Mouse (Mus musculus) heart, embryonic 12.5 days (tissue): ENCODE measurements around the gene Nckap5l. TPM values are rescaled to one million over a fixed set of nuclear protein-coding genes. Genes with fewer than 3 reads are reported as not detected.

ENCODE experiments used
- ATAC-seq: fragments of 200-750 bp; cut with Nextera tagmentation; 2 replicates; pipeline ENCODE4 v1.8.0; 2017; ENCODE audit warnings: moderate TSS enrichment, moderate library complexity; ENCODE audit not compliant: insufficient number of reproducible peaks, low FRiP score
- H3K27ac ChIP-seq: fragments of 300-500 bp; sonication (generic); 2 replicates; pipeline ENCODE4 v1.5.1; 2016; ENCODE audit warnings: mild to moderate bottlenecking, moderate library complexity; ENCODE audit not compliant: poor library complexity, severe bottlenecking
- H3K27me3 ChIP-seq: fragments of 300-500 bp; sonication (generic); replicated peaks from 2 replicates; pipeline ENCODE4 v1.6.1; 2016; ENCODE audit warnings: mild to moderate bottlenecking, moderate library complexity
- H3K36me3 ChIP-seq: fragments of 300-500 bp; sonication (generic); 2 replicates; pipeline ENCODE4 v1.6.1; 2016; ENCODE audit warnings: mild to moderate bottlenecking, moderate library complexity
- H3K4me1 ChIP-seq: fragments of 300-500 bp; sonication (generic); replicated peaks from 2 replicates; pipeline ENCODE4 v1.6.1; 2016; ENCODE audit warnings: mild to moderate bottlenecking
- H3K4me2 ChIP-seq: fragments of 300-500 bp; sonication (generic); 2 replicates; pipeline ENCODE4 v1.6.1; 2016; ENCODE audit warnings: mild to moderate bottlenecking, moderate library complexity
- H3K4me3 ChIP-seq: fragments of 300-500 bp; sonication (generic); 2 replicates; pipeline ENCODE4 v1.5.1; 2016; ENCODE audit warnings: mild to moderate bottlenecking
- H3K9ac ChIP-seq: fragments of 300-500 bp; sonication (generic); 2 replicates; pipeline ENCODE4 v1.6.1; 2016; ENCODE audit warnings: mild to moderate bottlenecking, moderate library complexity
- H3K9me3 ChIP-seq: fragments of 300-500 bp; sonication (generic); replicated peaks from 2 replicates; pipeline ENCODE4 v1.6.1; 2016; ENCODE audit warnings: mild to moderate bottlenecking, moderate library complexity
- WGBS: fragments of 180-500 bp; shearing (Covaris S2); methylation state at CpG from one replicate; pipeline ENCODE4 v1.1.7; 2016; 5-methylcytosine and 5-hydroxymethylcytosine counted together
- polyA plus RNA-seq: library from polyadenylated mRNA; unstranded; fragments of >200 nt; fragmentation: Nextera tagmentation; extraction: Ambion mirVana; gene quantifications from 2 replicates; pipeline ENCODE4 v1.2.1, GENCODE M21; 2016

Gene Nckap5l
- polyA plus RNA-seq, 1 experiment from 2014 or later = 11.4 TPM

DNA sequence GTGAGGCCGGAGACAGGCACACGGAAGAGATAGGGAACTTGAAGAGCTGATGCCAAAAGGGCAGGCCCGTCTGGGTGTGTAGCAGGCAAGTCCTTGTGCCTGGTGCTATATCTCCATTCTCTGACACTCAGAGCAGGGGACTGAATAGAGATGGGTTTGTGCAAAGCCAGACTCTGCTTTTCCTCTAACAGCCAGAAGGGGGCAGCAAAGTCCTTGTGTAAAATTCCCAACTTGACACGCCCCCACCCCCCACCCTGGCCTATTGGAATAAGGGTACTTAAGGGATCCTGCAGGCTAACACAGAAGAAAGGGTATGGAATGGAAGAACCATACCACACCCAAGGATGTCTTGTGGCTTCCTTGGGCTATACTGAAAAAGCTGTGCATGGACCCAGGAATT lies 39.5 kb upstream of the Nckap5l start:
- no peak overlapping the region for H3K4me3 ChIP-seq
- no peaks in the 10 kb centered on the region for H3K36me3 ChIP-seq
- ATAC-seq = peak; percentile 20; the same call in 1 of the 2 replicates
- no peaks in the 10 kb centered on the region for H3K9me3 ChIP-seq
- H3K4me1 ChIP-seq = peaks cover 46% of the 10 kb centered on the region
- H3K27me3 ChIP-seq = peaks cover 69% of the 10 kb centered on the region
- no peak overlapping the region for H3K27ac ChIP-seq
- WGBS = 13% methylated on average over 4 of the region's 4 CpGs
- H3K4me2 ChIP-seq = no peak overlapping the region
- no peak overlapping the region for H3K9ac ChIP-seq

DNA sequence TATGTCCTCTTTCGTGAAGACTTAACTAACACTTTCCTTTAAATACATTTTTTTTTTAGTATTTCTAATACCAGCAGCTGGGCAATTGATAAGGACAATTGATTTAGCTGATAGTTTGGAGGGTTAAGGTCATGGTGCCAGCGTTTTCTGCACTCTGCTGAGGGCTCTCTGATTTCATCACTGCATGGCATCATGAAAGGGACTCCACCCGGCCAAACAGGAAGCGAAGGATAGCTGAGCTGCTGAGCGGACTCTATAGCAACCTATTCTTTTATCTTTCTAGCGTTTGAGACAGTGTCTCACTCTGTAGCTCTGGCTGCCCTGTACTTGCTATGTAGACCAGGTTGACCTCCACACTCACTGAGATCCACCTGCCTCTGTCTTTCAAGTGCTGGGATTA lies 27.2 kb upstream of the Nckap5l start:
- no peaks in the 10 kb centered on the region for H3K9me3 ChIP-seq
- H3K4me2 ChIP-seq = no peak overlapping the region
- H3K9ac ChIP-seq = no peak overlapping the region
- no peak overlapping the region for H3K4me3 ChIP-seq
- WGBS = 53% methylated on average over 6 of the region's 6 CpGs
- H3K27me3 ChIP-seq = peaks cover 13% of the 10 kb centered on the region; the same call in 1 of the 2 replicates
- H3K4me1 ChIP-seq = no peaks in the 10 kb centered on the region
- no peak for ATAC-seq
- H3K27ac ChIP-seq = no peak overlapping the region
- H3K36me3 ChIP-seq = no peaks in the 10 kb centered on the region

DNA sequence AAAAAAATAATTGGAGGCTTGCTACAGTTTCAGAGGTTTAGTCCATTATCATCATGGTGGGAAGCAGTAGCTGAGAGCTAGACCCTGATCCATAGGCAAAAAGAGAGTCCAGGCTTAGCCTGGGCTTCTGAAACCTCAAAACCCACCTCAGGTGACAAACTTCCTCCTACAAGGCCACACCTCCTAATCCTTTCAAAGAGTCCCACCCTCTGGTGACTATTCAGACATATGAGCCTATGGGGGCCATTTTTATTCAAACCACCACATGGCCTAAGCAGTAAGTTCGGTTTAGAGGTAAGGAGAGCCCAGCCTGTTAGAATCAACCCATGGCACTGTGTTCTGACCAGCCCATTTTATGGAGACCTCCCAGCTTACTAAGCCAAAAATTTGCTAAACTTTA lies 18.3 kb upstream of the Nckap5l start:
- WGBS = 67% methylated on average over 1 of the region's 1 CpGs

DNA sequence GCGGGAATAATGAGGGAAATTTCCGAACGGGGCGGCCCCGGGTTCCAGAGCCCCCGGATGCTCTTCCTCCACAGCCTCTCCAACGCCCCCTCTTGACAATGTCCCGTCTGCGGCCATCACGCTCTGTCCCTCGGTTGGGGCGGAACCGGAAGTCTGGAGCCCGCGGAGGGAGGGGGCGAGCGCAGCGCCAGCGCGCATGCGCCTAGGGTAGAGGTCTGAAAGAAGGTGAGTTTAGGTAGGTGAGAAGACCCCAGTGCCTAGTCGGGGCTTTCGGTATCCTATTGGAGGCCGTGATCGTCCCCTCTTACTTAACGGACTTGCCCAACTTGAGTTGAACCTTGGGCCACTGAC lies 17.0 kb upstream of the Nckap5l start, which contains the start of gene Bcdin3d:
TSS of gene Bcdin3d (minus strand) at position 155 of the 351 bp plus-strand sequence.
- under 1% methylated on average over 26 of the region's 26 CpGs for WGBS
- peak within 1 kb of the TSS; percentile 84 for H3K4me3 ChIP-seq
- H3K9me3 ChIP-seq = no peaks in the 10 kb centered on the region
- H3K4me2 ChIP-seq = peak within 1 kb of the TSS; percentile 77
- no peaks in the 10 kb centered on the region for H3K27me3 ChIP-seq
- H3K36me3 ChIP-seq = peaks cover 9% of the 10 kb centered on the region; the same call in 1 of the 2 replicates
- peak within 1 kb of the TSS; percentile 91 for H3K9ac ChIP-seq
- peak; percentile 82 for ATAC-seq
- peaks cover 11% of the 10 kb centered on the region for H3K4me1 ChIP-seq
- H3K27ac ChIP-seq = peak within 1 kb of the TSS; percentile 94

More for the DNA sequence above, 18.3 kb upstream of the Nckap5l start:
- H3K4me1 ChIP-seq = peaks cover 6% of the 10 kb centered on the region
- peaks cover under 1% of the 10 kb centered on the region; the same call in 1 of the 2 replicates for H3K36me3 ChIP-seq
- no peaks in the 10 kb centered on the region for H3K27me3 ChIP-seq
- H3K9me3 ChIP-seq = no peaks in the 10 kb centered on the region
- no peak overlapping the region for H3K4me3 ChIP-seq
- ATAC-seq = no peak
- no peak overlapping the region for H3K27ac ChIP-seq
- H3K4me2 ChIP-seq = no peak overlapping the region
- H3K9ac ChIP-seq = no peak overlapping the region

GRCm38 (mm10) chr15:99473801-99474575 lies 16.4 kb upstream of the Nckap5l start:
- Histone ChIP-seq H3K4me3 (peak overlapping the region; percentile 84), H3K4me1 (peaks cover 11% of the 10 kb centered on the region), H3K27me3 (no peaks in the 10 kb centered on the region), H3K9me3 (no peaks in the 10 kb centered on the region), H3K4me2 (peak overlapping the region; percentile 77), H3K9ac (peak overlapping the region; percentile 91), H3K36me3 (peaks cover 11% of the 10 kb centered on the region; the same call in 1 of the 2 replicates), H3K27ac (peak overlapping the region; percentile 94)
- peak; percentile 80 for ATAC-seq
- 5% methylated on average over 38 of the region's 38 CpGs for WGBS

DNA sequence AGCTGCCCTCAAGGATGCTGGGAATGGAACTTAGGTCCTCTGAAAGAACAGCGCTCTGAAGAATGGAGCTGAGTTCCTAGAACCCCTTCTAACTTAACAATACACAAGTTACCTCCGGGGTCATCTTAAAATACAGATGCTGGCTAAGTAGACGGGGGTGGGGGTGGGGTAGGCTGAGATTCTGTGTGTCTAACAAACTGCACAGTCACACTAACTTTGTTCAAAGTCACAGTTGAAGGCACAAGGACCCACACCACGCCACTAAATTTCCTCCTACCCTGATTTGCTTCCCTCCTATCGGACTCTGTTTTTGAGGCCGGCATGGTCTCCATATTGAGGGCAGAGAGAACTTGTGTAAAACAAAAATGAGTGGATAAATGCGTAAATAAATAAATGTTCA lies 15.4 kb upstream of the Nckap5l start:
- no peaks in the 10 kb centered on the region for H3K27me3 ChIP-seq
- H3K4me1 ChIP-seq = peaks cover 18% of the 10 kb centered on the region
- no peak overlapping the region for H3K4me2 ChIP-seq
- no peak overlapping the region for H3K4me3 ChIP-seq
- H3K27ac ChIP-seq = no peak overlapping the region
- 85% methylated on average over 7 of the region's 7 CpGs for WGBS
- ATAC-seq = no peak
- H3K9me3 ChIP-seq = no peaks in the 10 kb centered on the region
- H3K36me3 ChIP-seq = peaks cover 11% of the 10 kb centered on the region; the same call in 1 of the 2 replicates
- no peak overlapping the region for H3K9ac ChIP-seq

DNA sequence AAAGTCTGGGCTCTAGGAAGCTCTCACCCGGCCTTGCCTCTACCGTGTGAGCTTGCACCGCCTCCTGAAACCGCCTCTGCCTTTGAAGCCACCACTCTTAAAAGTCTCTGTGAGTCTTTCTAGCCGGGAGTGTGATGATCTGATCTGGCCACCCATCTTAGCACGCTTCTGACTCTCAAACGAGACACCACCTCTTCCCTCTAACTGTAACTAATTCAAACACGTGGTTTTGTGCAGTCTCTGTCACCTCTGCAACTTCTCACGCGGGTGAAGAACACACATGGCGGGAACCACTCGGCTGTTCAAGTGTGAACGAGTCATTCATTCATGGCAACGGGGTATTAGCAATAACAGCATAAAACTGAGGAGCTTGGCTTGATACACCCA lies 14.1 kb upstream of the Nckap5l start:
- H3K4me3 ChIP-seq = no peak overlapping the region
- H3K36me3 ChIP-seq = peaks cover 11% of the 10 kb centered on the region; the same call in 1 of the 2 replicates
- H3K4me1 ChIP-seq = peaks cover 24% of the 10 kb centered on the region
- no peak overlapping the region for H3K4me2 ChIP-seq
- ATAC-seq = no peak
- no peak overlapping the region for H3K9ac ChIP-seq
- H3K27me3 ChIP-seq = no peaks in the 10 kb centered on the region
- no peak overlapping the region for H3K27ac ChIP-seq
- H3K9me3 ChIP-seq = no peaks in the 10 kb centered on the region
- 75% methylated on average over 14 of the region's 14 CpGs for WGBS

- no peaks in the 10 kb centered on the region for H3K9me3 ChIP-seq
- peak overlapping the region; percentile 11; the same call in 1 of the 2 replicates for H3K4me2 ChIP-seq
- peaks cover 24% of the 10 kb centered on the region for H3K4me1 ChIP-seq
- H3K4me3 ChIP-seq = no peak overlapping the region
- H3K27me3 ChIP-seq = no peaks in the 10 kb centered on the region
- no peak for ATAC-seq
- 56% methylated on average over 17 of the region's 17 CpGs for WGBS
- no peak overlapping the region for H3K9ac ChIP-seq
- peaks cover 11% of the 10 kb centered on the region; the same call in 1 of the 2 replicates for H3K36me3 ChIP-seq
- no peak overlapping the region for H3K27ac ChIP-seq
Measured at GRCm38 (mm10) chr15:99470971-99471676, 13.6 kb upstream of the Nckap5l start.

GRCm38 (mm10) chr15:99470224-99470761 lies 12.7 kb upstream of the Nckap5l start:
- no peaks in the 10 kb centered on the region for H3K9me3 ChIP-seq
- peaks cover 24% of the 10 kb centered on the region for H3K4me1 ChIP-seq
- H3K36me3 ChIP-seq = peaks cover 11% of the 10 kb centered on the region; the same call in 1 of the 2 replicates
- no peaks in the 10 kb centered on the region for H3K27me3 ChIP-seq
- no peak overlapping the region for H3K9ac ChIP-seq
- WGBS = 82% methylated on average over 31 of the region's 31 CpGs
- no peak overlapping the region for H3K4me3 ChIP-seq
- H3K4me2 ChIP-seq = no peak overlapping the region
- no peak for ATAC-seq
- no peak overlapping the region for H3K27ac ChIP-seq

DNA sequence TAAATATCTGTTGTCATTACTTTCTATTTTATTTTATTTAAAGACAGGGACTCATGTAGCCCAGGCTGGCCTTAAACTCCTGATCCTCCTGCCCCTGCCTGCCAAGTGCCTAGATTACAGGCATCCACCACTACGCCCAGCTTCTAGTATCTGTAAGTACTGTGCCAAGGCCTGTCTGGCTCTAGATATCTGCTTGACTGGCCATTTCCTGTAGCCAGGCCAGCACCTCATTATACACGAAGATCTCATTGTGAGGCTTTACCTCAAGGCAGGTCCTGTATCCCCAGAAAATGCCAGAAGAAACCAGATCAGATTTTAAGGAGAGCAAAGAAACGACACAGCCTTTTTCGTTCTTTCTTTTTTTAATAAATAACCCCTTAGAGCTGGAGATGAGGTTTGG lies 12.2 kb upstream of the Nckap5l start:
- H3K27me3 ChIP-seq = no peaks in the 10 kb centered on the region
- peaks cover 11% of the 10 kb centered on the region; the same call in 1 of the 2 replicates for H3K36me3 ChIP-seq
- H3K9me3 ChIP-seq = no peaks in the 10 kb centered on the region
- no peak for ATAC-seq
- no peak overlapping the region for H3K4me3 ChIP-seq
- no peak overlapping the region for H3K27ac ChIP-seq
- no peak overlapping the region for H3K4me2 ChIP-seq
- no peak overlapping the region for H3K9ac ChIP-seq
- 78% methylated on average over 4 of the region's 4 CpGs for WGBS
- peaks cover 24% of the 10 kb centered on the region for H3K4me1 ChIP-seq

- Histone ChIP-seq H3K4me3 (no peak overlapping the region), H3K4me1 (peaks cover 24% of the 10 kb centered on the region), H3K27ac (no peak overlapping the region), H3K9ac (no peak overlapping the region), H3K4me2 (no peak overlapping the region), H3K9me3 (no peaks in the 10 kb centered on the region), H3K36me3 (peaks cover 11% of the 10 kb centered on the region; the same call in 1 of the 2 replicates), H3K27me3 (no peaks in the 10 kb centered on the region)
- no peak for ATAC-seq
- WGBS = 38% methylated on average over 3 of the region's 3 CpGs
Measured at GRCm38 (mm10) chr15:99469067-99469466, 11.5 kb upstream of the Nckap5l start.
